Mouse (Mus musculus) small intestine, adult 2 months (tissue): Measurements from ENCODE around the gene Cenpv.

Experiments used
- CTCF ChIP-seq: fragments of 200-500 bp; IDR thresholded peaks from 2 replicates; pipeline ENCODE4 v1.5.1; 2012; ENCODE audit warnings: low read depth, mild to moderate bottlenecking, control low read depth, inconsistent platforms, low read length, moderate library complexity, mixed read lengths; ENCODE audit not compliant: insufficient replicate concordance, insufficient read length; ENCODE audit errors: extremely low read depth
- POLR2A ChIP-seq: fragments of 200-500 bp; IDR thresholded peaks from 2 replicates; pipeline ENCODE4 v1.6.1; 2012; ENCODE audit warnings: low read depth, mild to moderate bottlenecking, control low read depth, inconsistent platforms, low read length, moderate library complexity

GRCm38 (mm10) chr11:62495276-62495801, 43.7 kb downstream of the Cenpv start:
- no peak for TF ChIP-seq POLR2A
- TF ChIP-seq CTCF: no peak
